Mouse (Mus musculus) embryonic facial prominence, embryonic 12.5 days (tissue): ENCODE results near the gene Ube2h. TPM values are rescaled to one million over a fixed set of nuclear protein-coding genes. Genes with fewer than 3 reads are reported as not detected.

Experiments used
- ATAC-seq: fragments of 200-750 bp; cut with Nextera tagmentation; 2 replicates; pipeline ENCODE4 v1.8.0; 2017; ENCODE audit not compliant: insufficient number of reproducible peaks, insufficient read depth, low FRiP score, low TSS enrichment
- H3K27ac ChIP-seq: fragments of 300-500 bp; sonication (generic); 2 replicates; pipeline ENCODE4 v1.5.1; 2016; ENCODE audit warnings: mild to moderate bottlenecking
- H3K27me3 ChIP-seq: fragments of 300-500 bp; sonication (generic); 2 replicates; pipeline ENCODE4 v1.6.1; 2016; ENCODE audit warnings: mild to moderate bottlenecking, moderate library complexity
- H3K36me3 ChIP-seq: fragments of 300-500 bp; sonication (generic); 2 replicates; pipeline ENCODE4 v1.6.1; 2016; ENCODE audit warnings: mild to moderate bottlenecking
- H3K4me1 ChIP-seq: fragments of 300-500 bp; sonication (generic); 2 replicates; pipeline ENCODE4 v1.6.1; 2016
- H3K4me2 ChIP-seq: fragments of 300-500 bp; sonication (generic); replicated peaks from 2 replicates; pipeline ENCODE4 v1.6.1; 2016; ENCODE audit warnings: mild to moderate bottlenecking, moderate library complexity
- H3K4me3 ChIP-seq: fragments of 300-500 bp; sonication (generic); 2 replicates; pipeline ENCODE4 v1.5.1; 2016; ENCODE audit warnings: mild to moderate bottlenecking
- H3K9ac ChIP-seq: fragments of 300-500 bp; sonication (generic); 2 replicates; pipeline ENCODE4 v1.6.1; 2016; ENCODE audit warnings: mild to moderate bottlenecking, moderate library complexity
- H3K9me3 ChIP-seq: fragments of 300-500 bp; sonication (generic); 2 replicates; pipeline ENCODE4 v1.6.1; 2016; ENCODE audit warnings: mild to moderate bottlenecking, moderate library complexity
- WGBS: fragments of 180-500 bp; shearing (Covaris S2); methylation state at CpG from one replicate; pipeline ENCODE4 v1.1.7; 2016; 5-methylcytosine and 5-hydroxymethylcytosine counted together
- microRNA counts: library from miRNA; unstranded; fragments of <30 nt; microRNA quantifications from one replicate; lab custom pipeline; 2017
- microRNA-seq: library from miRNA; unstranded; fragments of <30 nt; microRNA quantifications from one replicate; pipeline ENCODE4, GENCODE M21; 2017
- polyA plus RNA-seq: library from polyadenylated mRNA; unstranded; fragments of >200 nt; fragmentation: Nextera tagmentation; extraction: Ambion mirVana; gene quantifications from 2 replicates; pipeline ENCODE4 v1.2.1, GENCODE M21; 2016

Ube2h gene
- polyA plus RNA-seq, 1 experiment from 2014 or later = 56.1 TPM

DNA sequence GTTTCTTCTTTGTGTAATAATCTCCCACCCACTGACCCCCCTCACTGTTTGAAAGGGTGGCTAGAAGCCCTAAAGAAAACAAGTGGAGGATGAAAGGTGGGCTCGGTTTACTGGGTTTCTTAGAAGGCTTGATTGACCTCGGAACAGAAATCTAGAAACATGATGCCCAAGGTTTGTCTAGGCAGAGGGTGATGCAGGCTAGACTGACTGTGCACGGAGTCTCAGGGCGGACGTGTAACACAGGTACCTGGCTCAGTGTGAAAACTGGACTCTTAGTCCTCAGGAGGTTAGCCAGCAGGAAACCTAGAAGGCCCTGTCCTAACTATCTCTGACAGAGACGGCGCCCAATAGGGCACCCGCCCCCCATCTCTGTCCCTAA lies 131.9 kb downstream of the Ube2h start:
- 5% methylated on average over 8 of the region's 8 CpGs for WGBS
- Histone ChIP-seq H3K4me1 (peaks cover 63% of the 10 kb centered on the region), H3K9ac (peak overlapping the region; percentile 50; the same call in 1 of the 2 replicates), H3K27me3 (peaks cover 81% of the 10 kb centered on the region), H3K36me3 (no peaks in the 10 kb centered on the region), H3K4me3 (peak overlapping the region; percentile 42), H3K4me2 (peak overlapping the region; percentile 57), H3K9me3 (no peaks in the 10 kb centered on the region), H3K27ac (no peak overlapping the region)
- ATAC-seq = no peak

DNA sequence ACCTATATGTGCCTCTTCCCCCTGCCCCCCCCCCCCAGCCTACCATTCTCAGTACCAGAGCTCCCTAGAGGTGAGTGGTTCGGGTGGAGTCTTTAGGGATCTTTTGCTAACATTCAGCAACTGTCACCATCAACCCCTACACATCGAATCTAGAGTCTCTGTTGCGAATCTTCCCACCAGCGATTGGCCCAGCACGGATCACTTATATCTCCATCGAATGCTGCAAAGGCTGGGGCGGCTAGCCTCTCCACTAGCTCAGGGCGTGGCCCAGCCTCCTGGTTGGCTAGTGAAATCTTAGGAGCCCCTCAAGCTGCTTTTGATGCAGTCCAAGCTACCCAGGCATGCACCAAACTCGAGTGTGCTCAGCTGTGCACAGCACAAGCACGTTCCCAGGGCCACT lies 132.4 kb downstream of the Ube2h start:
- H3K27me3 ChIP-seq = peaks cover 76% of the 10 kb centered on the region
- H3K4me3 ChIP-seq = peak overlapping the region; percentile 42
- no peak for ATAC-seq
- H3K36me3 ChIP-seq = no peaks in the 10 kb centered on the region
- no peak overlapping the region for H3K9ac ChIP-seq
- H3K27ac ChIP-seq = no peak overlapping the region
- no peaks in the 10 kb centered on the region for H3K9me3 ChIP-seq
- peak overlapping the region; percentile 57 for H3K4me2 ChIP-seq
- 22% methylated on average over 10 of the region's 10 CpGs for WGBS
- H3K4me1 ChIP-seq = peaks cover 67% of the 10 kb centered on the region

DNA sequence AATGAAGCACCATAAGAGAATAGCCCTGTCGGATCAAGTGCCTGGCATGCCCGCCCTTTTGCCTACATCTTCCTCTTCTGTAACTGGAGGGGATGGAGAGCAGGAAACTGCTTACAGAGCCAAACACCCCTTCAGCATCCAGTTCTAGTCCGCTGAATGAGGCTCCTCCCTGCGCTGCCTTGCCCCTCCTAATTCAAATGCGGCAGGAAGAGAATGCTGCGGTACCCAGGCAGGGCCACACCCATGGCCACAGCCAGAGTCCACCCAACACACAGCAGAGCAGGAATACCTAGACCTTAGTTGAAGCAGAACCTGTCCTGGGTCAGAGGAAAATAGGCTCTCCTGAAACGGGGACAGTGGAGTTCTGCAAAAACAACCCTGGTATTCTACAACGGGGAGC lies 133.1 kb downstream of the Ube2h start:
- Histone ChIP-seq H3K36me3 (no peaks in the 10 kb centered on the region), H3K27ac (no peak overlapping the region), H3K9me3 (no peaks in the 10 kb centered on the region), H3K4me3 (peak overlapping the region; percentile 42; the same call in 1 of the 2 replicates), H3K4me1 (peaks cover 70% of the 10 kb centered on the region), H3K27me3 (peaks cover 73% of the 10 kb centered on the region), H3K9ac (no peak overlapping the region), H3K4me2 (peak overlapping the region; percentile 57; the same call in 1 of the 2 replicates)
- no peak for ATAC-seq
- WGBS = 18% methylated on average over 8 of the region's 8 CpGs

DNA sequence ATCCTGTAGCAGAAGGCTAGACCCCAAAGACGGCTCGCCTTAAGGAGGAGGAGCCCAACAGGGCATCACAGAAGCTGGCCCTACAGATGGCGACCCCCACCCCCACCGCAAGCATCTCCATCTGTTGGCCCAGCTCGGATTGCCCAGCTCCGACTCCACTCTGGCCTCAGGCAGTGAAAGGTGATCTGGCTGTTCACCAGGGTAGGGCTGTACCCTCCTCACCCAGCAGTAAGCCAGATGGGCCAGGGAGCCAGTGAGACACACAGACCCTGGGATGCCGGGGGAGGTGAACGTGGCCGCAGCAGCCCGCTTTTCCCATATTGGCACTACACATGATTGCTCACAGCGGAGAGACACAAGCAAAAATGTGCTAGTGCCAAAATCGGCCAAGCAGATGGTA lies 135.2 kb downstream of the Ube2h start:
- H3K4me1 ChIP-seq = peaks cover 53% of the 10 kb centered on the region
- no peak overlapping the region for H3K27ac ChIP-seq
- WGBS = 28% methylated on average over 12 of the region's 12 CpGs
- H3K9me3 ChIP-seq = no peaks in the 10 kb centered on the region
- H3K27me3 ChIP-seq = peaks cover 54% of the 10 kb centered on the region
- H3K36me3 ChIP-seq = no peaks in the 10 kb centered on the region
- H3K9ac ChIP-seq = no peak overlapping the region
- peak overlapping the region; percentile 14 for H3K4me2 ChIP-seq
- H3K4me3 ChIP-seq = no peak overlapping the region
- ATAC-seq = no peak

DNA sequence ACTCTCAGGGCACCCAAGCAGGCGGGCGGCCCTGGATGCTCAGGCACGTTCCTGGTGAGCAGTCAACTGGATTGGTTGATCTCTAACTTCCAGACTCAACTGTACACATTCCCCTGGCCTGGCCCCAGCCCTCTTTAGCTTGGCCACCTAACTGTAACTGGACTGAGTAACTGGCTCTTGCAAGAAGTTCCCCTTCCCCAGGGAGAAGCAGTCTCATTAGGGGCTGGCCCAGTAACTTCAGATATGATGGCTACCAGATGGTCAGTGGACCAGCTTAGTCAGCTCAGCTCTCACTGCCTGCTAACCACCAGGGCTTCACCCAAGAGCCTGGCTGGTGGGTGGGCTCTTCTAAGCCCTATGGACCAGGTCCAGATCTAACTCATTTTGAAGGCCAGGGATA lies 136.1 kb downstream of the Ube2h start:
- Histone ChIP-seq H3K4me3 (no peak overlapping the region), H3K27ac (no peak overlapping the region), H3K27me3 (peaks cover 45% of the 10 kb centered on the region), H3K9me3 (no peaks in the 10 kb centered on the region), H3K36me3 (no peaks in the 10 kb centered on the region), H3K4me1 (peaks cover 44% of the 10 kb centered on the region), H3K4me2 (no peak overlapping the region), H3K9ac (no peak overlapping the region)
- ATAC-seq = no peak
- 90% methylated on average over 3 of the region's 3 CpGs for WGBS

DNA sequence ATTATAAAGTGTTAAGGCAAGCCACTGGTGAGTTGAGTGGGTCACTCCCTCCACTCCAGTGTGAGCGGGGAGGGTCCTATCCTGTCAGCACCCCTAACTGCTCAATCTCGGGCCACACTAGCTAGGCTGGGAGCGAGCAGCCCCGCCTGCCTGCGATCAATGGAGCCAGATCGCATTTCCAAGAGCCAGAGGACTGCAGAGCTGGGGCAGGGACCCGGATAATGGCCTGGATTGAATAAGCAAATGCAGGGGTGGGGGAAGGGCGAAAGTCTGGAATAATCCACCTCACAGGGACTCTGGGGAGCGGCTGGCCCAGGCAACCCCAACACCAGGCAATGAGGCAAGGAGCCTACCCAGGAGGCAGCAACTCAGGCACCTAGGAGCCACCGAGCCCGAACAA lies 137.1 kb downstream of the Ube2h start:
- 0 out of 2 replicates have a peak overlapping the region, but pooled peaks have one; percentile 3 for H3K27ac ChIP-seq
- no peaks in the 10 kb centered on the region for H3K36me3 ChIP-seq
- H3K4me3 ChIP-seq = no peak overlapping the region
- H3K4me1 ChIP-seq = peaks cover 39% of the 10 kb centered on the region
- H3K9ac ChIP-seq = no peak overlapping the region
- ATAC-seq = peak; percentile 48
- peaks cover 34% of the 10 kb centered on the region for H3K27me3 ChIP-seq
- 12% methylated on average over 11 of the region's 11 CpGs for WGBS
- no peak overlapping the region for H3K4me2 ChIP-seq
- no peaks in the 10 kb centered on the region for H3K9me3 ChIP-seq

DNA sequence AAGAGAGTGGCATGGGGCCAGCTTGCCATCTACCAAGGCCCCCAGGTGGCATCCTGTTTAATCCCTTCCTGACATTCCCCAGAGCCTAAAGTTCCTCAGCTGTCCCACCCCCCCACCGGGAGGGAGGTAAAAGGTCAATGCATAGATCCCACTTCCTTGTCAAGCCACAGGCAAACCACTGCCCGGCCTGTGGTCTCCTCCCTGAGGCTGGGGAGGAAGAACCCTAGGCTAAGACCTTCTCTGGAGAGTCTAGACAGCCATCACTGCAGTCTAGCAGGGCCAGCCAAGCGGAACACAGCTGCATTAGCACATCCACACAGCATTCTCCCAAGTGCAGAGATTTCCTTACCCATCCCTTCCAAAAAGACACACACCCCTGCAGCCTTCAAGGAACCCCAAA lies 138.0 kb downstream of the Ube2h start:
- Histone ChIP-seq H3K36me3 (no peaks in the 10 kb centered on the region), H3K27me3 (peaks cover 26% of the 10 kb centered on the region), H3K4me1 (peaks cover 41% of the 10 kb centered on the region), H3K9ac (no peak overlapping the region), H3K27ac (no peak overlapping the region), H3K4me2 (no peak overlapping the region), H3K4me3 (no peak overlapping the region), H3K9me3 (no peaks in the 10 kb centered on the region)
- ATAC-seq = no peak
- WGBS = 51% methylated on average over 3 of the region's 3 CpGs

DNA sequence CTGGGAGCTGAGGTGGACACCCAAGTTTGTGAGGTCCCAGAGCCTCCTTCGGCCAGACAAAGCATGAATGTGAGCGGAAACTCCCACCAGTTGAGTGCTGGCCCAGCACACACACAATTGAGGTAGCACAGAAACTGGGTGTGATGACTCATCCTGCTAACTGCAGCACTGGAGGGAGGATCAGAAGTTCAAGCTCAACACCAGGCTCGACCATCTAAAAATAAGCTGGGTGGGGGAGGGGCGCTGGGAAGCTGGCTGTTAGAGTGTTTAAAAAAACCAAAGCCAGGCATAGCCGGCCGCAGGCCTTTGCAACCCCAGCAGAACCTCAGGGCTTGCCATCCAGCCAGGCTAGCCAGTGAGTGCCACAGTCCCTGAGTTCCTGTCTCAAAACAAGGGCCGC lies 142.2 kb downstream of the Ube2h start:
- 40% methylated on average over 7 of the region's 7 CpGs for WGBS
- ATAC-seq = no peak

DNA sequence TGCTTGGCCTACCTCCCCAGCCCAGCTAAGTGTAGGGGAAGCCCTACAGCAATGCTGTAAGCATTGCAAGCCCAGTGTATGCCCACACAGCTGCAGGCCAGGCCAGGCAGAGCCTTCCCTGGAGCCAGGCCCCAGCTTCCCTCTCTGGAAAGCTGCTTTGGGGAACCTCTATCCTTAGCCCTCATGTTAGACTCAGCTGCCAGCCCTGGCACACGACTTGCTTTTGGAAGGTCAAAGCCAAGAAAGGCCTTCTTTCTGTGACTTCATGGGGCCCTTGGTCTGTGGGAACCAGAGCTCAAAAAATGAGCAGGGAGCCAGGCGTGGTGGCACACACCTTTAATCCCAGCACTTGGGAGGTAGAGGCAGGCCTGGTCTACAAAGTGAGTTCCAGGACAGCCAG lies 142.7 kb downstream of the Ube2h start:
- Histone ChIP-seq H3K4me1 (peaks cover 7% of the 10 kb centered on the region), H3K27ac (no peak overlapping the region), H3K9me3 (no peaks in the 10 kb centered on the region), H3K36me3 (no peaks in the 10 kb centered on the region), H3K9ac (no peak overlapping the region), H3K4me3 (no peak overlapping the region), H3K27me3 (0 out of 2 replicates have a peak, but pooled peaks cover 5% of the 10 kb centered on the region), H3K4me2 (no peak overlapping the region)
- WGBS = 78% methylated on average over 2 of the region's 2 CpGs
- no peak for ATAC-seq

More for the DNA sequence above, 142.2 kb downstream of the Ube2h start:
- Histone ChIP-seq H3K27me3 (0 out of 2 replicates have a peak, but pooled peaks cover 5% of the 10 kb centered on the region), H3K4me2 (no peak overlapping the region), H3K4me3 (no peak overlapping the region), H3K9me3 (no peaks in the 10 kb centered on the region), H3K9ac (0 out of 2 replicates have a peak overlapping the region, but pooled peaks have one; percentile 7), H3K27ac (no peak overlapping the region), H3K4me1 (peaks cover 12% of the 10 kb centered on the region), H3K36me3 (no peaks in the 10 kb centered on the region)

MicroRNAs within 50 kb of the gene (microRNA counts, 519-probe panel; counts per million panel counts)
- microRNA mmu-miR-182 (lab: Ali Mortazavi, UCI) (3,849 counts per million, percentile 76 among the panel's probes with 10 or more counts), microRNA mmu-miR-183 (lab: Ali Mortazavi, UCI) (5,619 counts per million, percentile 91 among the panel's probes with 10 or more counts), microRNA mmu-miR-96 (lab: Ali Mortazavi, UCI) (6,044 counts per million, percentile 94 among the panel's probes with 10 or more counts)

Small RNA genes lying within 50 kb of the gene (microRNA-seq; reads per million reads assigned to microRNA genes)
- gene Mir182 = 16,846 reads per million, percentile 97 among the genes with 10 or more reads in this experiment
- 10,648 reads per million, percentile 95 among the genes with 10 or more reads in this experiment for gene Mir183
- gene Mir96 = 4,206 reads per million, percentile 88 among the genes with 10 or more reads in this experiment

Other genes with a start within 250 kb of the Ube2h start
- 75.0 and 76.3 TPM in 2 replicates for gene Zc3hc1, start 86.5 kb upstream of the Ube2h start, polyA plus RNA-seq
- gene Klhdc10, start 97.3 kb upstream of the Ube2h start, polyA plus RNA-seq = 44.0 and 46.0 TPM in 2 replicates
- gene Tmem209, start 205.2 kb upstream of the Ube2h start, polyA plus RNA-seq = 37.8 and 38.6 TPM in 2 replicates
- gene Ssmem1, start 205.3 kb upstream of the Ube2h start, polyA plus RNA-seq = 0.14 and 0.33 TPM in 2 replicates
- 4.2 and 7.6 TPM in 2 replicates for gene Cpa2, start 237.0 kb upstream of the Ube2h start, polyA plus RNA-seq